Mouse (Mus musculus) embryonic fibroblast, embryonic 13.5 days (primary cell): ENCODE measurements around the gene Cpa5.

ENCODE experiments used
- CTCF ChIP-seq: IDR thresholded peaks from 2 replicates; pipeline ENCODE4 v1.5.1; 2011; ENCODE audit warnings: mild to moderate bottlenecking, control low read depth, low read length, moderate library complexity, borderline replicate concordance; ENCODE audit not compliant: insufficient read depth
- POLR2A ChIP-seq: IDR thresholded peaks from 2 replicates; pipeline ENCODE4 v1.6.1; 2011; ENCODE audit warnings: low read depth, mild to moderate bottlenecking, control low read depth, low read length, moderate library complexity

- TF ChIP-seq CTCF (no peak), POLR2A (no peak)
These were observed 7.3 kb downstream of the Cpa5 start for GRCm38 (mm10) chr6:30617959-30618590.
